ENCODE assay signal across 9 mouse cellular contexts in genomic region chr17:15577291-15577694, GRCm38 (mm10). TPM values are rescaled to one million over a fixed set of nuclear protein-coding genes. Genes with fewer than 3 reads are reported as not detected.
DNase-seq lines count a peak whose midpoint lies in the region; ATAC-seq and TF ChIP-seq lines count a peak whose summit lies in the region.
"Had no signal": no experiment of that assay in that cellular context is flagged by ENCODE, and none has a peak within 500 bp of the region (broad histone marks: within the 10 kb centered on the region; RNA-seq: fewer than 3 reads in every experiment).

No protein-coding gene starts in this region.

- peak overlapping the region; percentile 30 for H3K4me3 ChIP-seq in hindbrain, postnatal 0 days (ENCODE audit: low read length)
- H3K4me3 ChIP-seq in midbrain, embryonic 13.5 days (replicated peaks): peak overlapping the region; percentile 33
- H3K4me3 ChIP-seq: myocyte had no signal

- H3K36me3 ChIP-seq in hindbrain, postnatal 0 days (ENCODE audit: insufficient read depth, low read length): no peaks in the 10 kb centered on the region
- H3K36me3 ChIP-seq in midbrain, embryonic 13.5 days: no peaks in the 10 kb centered on the region

- no peak overlapping the region for H3K9ac ChIP-seq in hindbrain, postnatal 0 days (replicated peaks; ENCODE audit: low read length)
- peak overlapping the region; percentile 44; the same call in 1 of the 2 replicates for H3K9ac ChIP-seq in midbrain, embryonic 13.5 days (replicated peaks)

- no peaks in the 10 kb centered on the region for H3K27me3 ChIP-seq in hindbrain, postnatal 0 days (ENCODE audit: insufficient read depth, low read length)
- H3K27me3 ChIP-seq in midbrain, embryonic 13.5 days: peaks cover 17% of the 10 kb centered on the region

- WGBS in hindbrain, postnatal 0 days: under 1% methylated on average over 32 of the region's 32 CpGs
- 2% methylated on average over 32 of the region's 32 CpGs for WGBS in midbrain, embryonic 13.5 days

- no peaks in the 10 kb centered on the region for H3K9me3 ChIP-seq in hindbrain, postnatal 0 days (ENCODE audit: low read length)
- no peaks in the 10 kb centered on the region for H3K9me3 ChIP-seq in midbrain, embryonic 13.5 days

- TF ChIP-seq CTCF in hindbrain, postnatal 0 days (IDR thresholded peaks at IDR 0.05; ENCODE audit: low read depth): no peak; the same call in 1 of the 2 replicates

- no peaks in the 10 kb centered on the region for H3K4me1 ChIP-seq in hindbrain, postnatal 0 days (ENCODE audit: insufficient read depth, low read length)
- H3K4me1 ChIP-seq in midbrain, embryonic 13.5 days (replicated peaks): no peaks in the 10 kb centered on the region

- DNase-seq in Muller cell, postnatal 12 days (ENCODE audit: inconsistent ontology term): peak; percentile 69
- peak; percentile 69 for DNase-seq in adrenal gland, postnatal 25 days
- peak; percentile 13 to 16 for DNase-seq in gastrocnemius, adult 8-10 months (ENCODE audit: low spot score in 2 of 2)
- DNase-seq in hindbrain, postnatal 0 days (ENCODE audit: low spot score): peak; percentile 50
- DNase-seq in liver: peak; percentile 39
- peak; percentile 15 to 64 for DNase-seq in urinary bladder, postnatal 36 days (ENCODE audit: low spot score in 2 of 2)
- no peak for DNase-seq in layer of hippocampus, adult 8-10 months (ENCODE audit: low spot score in 2 of 2)

- H3K27ac ChIP-seq in hindbrain, postnatal 0 days: no peak overlapping the region
- H3K27ac ChIP-seq in midbrain, embryonic 13.5 days: no peak overlapping the region

- H3K4me2 ChIP-seq in hindbrain, postnatal 0 days (ENCODE audit: low read depth, low read length): peak overlapping the region; percentile 53
- peak overlapping the region; percentile 52 for H3K4me2 ChIP-seq in midbrain, embryonic 13.5 days (replicated peaks)

- peak; percentile 79 for ATAC-seq in hindbrain, postnatal 0 days
- peak; percentile 69 for ATAC-seq in midbrain, embryonic 13.5 days

RNA-seq across cellular contexts. Expression of gene Prdm9, which starts 13.1 kb away (rescaled TPM):
- 7.4 and 9.1 TPM in 2 replicates for total RNA-seq in adrenal gland, postnatal 25 days (2021)
- 1 to 10 TPM; 2.9 to 3.5 (median 3.0) TPM for total RNA-seq in gastrocnemius, adult 8-10 months (2022)
- total RNA-seq in hindbrain, postnatal 0 days (2014; rRNA removed): 0.94 and 1.2 TPM in 2 replicates
- polyA plus RNA-seq in hindbrain, postnatal 0 days (2015; fragmentation: Nextera tagmentation; extraction: Ambion mirVana): 0.76 and 1.2 TPM in 2 replicates
- polyA plus RNA-seq in midbrain, embryonic 13.5 days (2015; fragmentation: Nextera tagmentation; extraction: Ambion mirVana): 3.0 and 3.6 TPM in 2 replicates
- total RNA-seq in layer of hippocampus, adult 8-10 months (2022): 1 to 10 TPM; 2.0 to 2.9 (median 2.4) TPM

RNA-seq across cellular contexts. Expression of gene Pdcd2, which starts 50.2 kb away (rescaled TPM):
- total RNA-seq in adrenal gland, postnatal 25 days (2021): 34.2 and 45.3 TPM in 2 replicates
- total RNA-seq in gastrocnemius, adult 8-10 months (2022): 10 to 100 TPM; 14.4 to 27.1 (median 18.0) TPM
- 51.5 and 68.4 TPM in 2 replicates for total RNA-seq in hindbrain, postnatal 0 days (2014; rRNA removed)
- 48.7 and 49.2 TPM in 2 replicates for polyA plus RNA-seq in hindbrain, postnatal 0 days (2015; fragmentation: Nextera tagmentation; extraction: Ambion mirVana)
- polyA plus RNA-seq in midbrain, embryonic 13.5 days (2015; fragmentation: Nextera tagmentation; extraction: Ambion mirVana): 67.4 and 72.2 TPM in 2 replicates
- 10 to 100 TPM; 15.8 to 24.5 (median 17.8) TPM for total RNA-seq in layer of hippocampus, adult 8-10 months (2022)

Comparison
In these comparisons a context has a peak if more than half of its experiments do, and no peak if none do; other contexts are left out.
1. DNase-seq: peak in Muller cell, postnatal 12 days (single experiment), adrenal gland, postnatal 25 days (single experiment), gastrocnemius, adult 8-10 months (2 of 2), hindbrain, postnatal 0 days (single experiment), liver (single experiment) and urinary bladder, postnatal 36 days (2 of 2); none in layer of hippocampus, adult 8-10 months (0 of 2).